8 mouse cellular contexts compared by ENCODE assay signal in genomic region chrX:136707446-136708167, GRCm38 (mm10). TPM values are rescaled to one million over a fixed set of nuclear protein-coding genes. Genes with fewer than 3 reads are reported as not detected.
A peak's percentile ranks its signal among the peaks of the same experiment; 100 is the strongest.
DNase-seq lines count a peak whose midpoint lies in the region; ATAC-seq lines count a peak whose summit lies in the region.

TSS of gene Tceal1 (plus strand) at chrX:136707982.

- H3K27ac ChIP-seq in hindbrain, embryonic 10.5 days: peak within 1 kb of the TSS; percentile 91
- H3K27ac ChIP-seq in lung, embryonic 16.5 days (ENCODE audit: low read length): peak within 1 kb of the TSS; percentile 63

- peak within 1 kb of the TSS; percentile 61 for H3K4me2 ChIP-seq in lung, embryonic 16.5 days (ENCODE audit: low read depth, low read length)

- peak; percentile 95 for ATAC-seq in lung, embryonic 16.5 days (ENCODE audit: low read depth)

- peak within 1 kb of the TSS; percentile 75 for H3K9ac ChIP-seq in lung, embryonic 16.5 days (ENCODE audit: low read length)

- no peaks in the 10 kb centered on the region for H3K36me3 ChIP-seq in hindbrain, embryonic 10.5 days
- H3K36me3 ChIP-seq in lung, embryonic 16.5 days (ENCODE audit: control insufficient read depth, insufficient read depth, low read length): no peaks in the 10 kb centered on the region

- H3K4me3 ChIP-seq in hindbrain, embryonic 10.5 days: peak within 1 kb of the TSS; percentile 59
- H3K4me3 ChIP-seq in lung, embryonic 16.5 days (ENCODE audit: low read length): peak within 1 kb of the TSS; percentile 59

- peak; percentile 55 for DNase-seq in R1 (ENCODE audit: low read depth, low spot score)
- DNase-seq in cerebellum, adult 9-10 months: peak; percentile 77
- peak; percentile 39 to 72 for DNase-seq in frontal cortex, adult 2 months (ENCODE audit: extremely low spot score in 1 of 2, low spot score in 1 of 2)
- peak; percentile 65 for DNase-seq in hindbrain, embryonic 10.5 days (ENCODE audit: low spot score)
- DNase-seq in layer of hippocampus, postnatal 10 days (ENCODE audit: low spot score in 2 of 2): peak; percentile 61 to 74
- DNase-seq in ovary, postnatal 14 days (ENCODE audit: low spot score): peak; percentile 44
- no peak for DNase-seq in thymus, postnatal 25 days

- H3K9me3 ChIP-seq in hindbrain, embryonic 10.5 days: no peaks in the 10 kb centered on the region
- no peaks in the 10 kb centered on the region for H3K9me3 ChIP-seq in lung, embryonic 16.5 days (ENCODE audit: control insufficient read depth, low read length)

- H3K4me1 ChIP-seq in hindbrain, embryonic 10.5 days (replicated peaks): peaks cover 3% of the 10 kb centered on the region; the same call in 1 of the 2 replicates
- H3K4me1 ChIP-seq in lung, embryonic 16.5 days (replicated peaks; ENCODE audit: control insufficient read depth, insufficient read depth, low read length): no peaks in the 10 kb centered on the region

- H3K27me3 ChIP-seq in hindbrain, embryonic 10.5 days (ENCODE audit: insufficient read depth, poor library complexity, severe bottlenecking): no peaks in the 10 kb centered on the region
- H3K27me3 ChIP-seq in lung, embryonic 16.5 days (ENCODE audit: control insufficient read depth, insufficient read depth, low read depth, low read length): no peaks in the 10 kb centered on the region

- WGBS in hindbrain, embryonic 10.5 days: 24% methylated on average over 15 of the region's 15 CpGs
- 12% methylated on average over 15 of the region's 15 CpGs for WGBS in lung, embryonic 16.5 days

RNA-seq across cellular contexts. Expression of gene Tceal1, which starts in this region (rescaled TPM):
- 17.2 and 20.2 TPM in 2 replicates for polyA plus RNA-seq in frontal cortex, adult 2 months (2012; rRNA removed)
- polyA plus RNA-seq in hindbrain, embryonic 10.5 days (2016; fragmentation: Nextera tagmentation; extraction: Ambion mirVana): 7.2 and 9.0 TPM in 2 replicates
- 10 to 100 TPM; 13.5 to 14.6 TPM for total RNA-seq in layer of hippocampus, postnatal 10 days (2021)
- 12.5 and 13.6 TPM in 2 replicates for polyA plus RNA-seq in lung, embryonic 16.5 days (2015; fragmentation: Nextera tagmentation; extraction: Ambion mirVana)
